Mouse (Mus musculus): ENCODE measurements around the gene Fktn. TPM values are rescaled to one million over a fixed set of nuclear protein-coding genes. Genes with fewer than 3 reads are reported as not detected.
A peak's percentile ranks its signal among the peaks of the same experiment; 100 is the strongest.
"Not testable (repeated sequence)": the region's sequence is repeated elsewhere in the genome, so short reads cannot be mapped to it uniquely, and the experiment has no call there.

Fktn gene
- polyA plus RNA-seq, 1 experiment from 2014 or later, result 13.5 TPM

DNA sequence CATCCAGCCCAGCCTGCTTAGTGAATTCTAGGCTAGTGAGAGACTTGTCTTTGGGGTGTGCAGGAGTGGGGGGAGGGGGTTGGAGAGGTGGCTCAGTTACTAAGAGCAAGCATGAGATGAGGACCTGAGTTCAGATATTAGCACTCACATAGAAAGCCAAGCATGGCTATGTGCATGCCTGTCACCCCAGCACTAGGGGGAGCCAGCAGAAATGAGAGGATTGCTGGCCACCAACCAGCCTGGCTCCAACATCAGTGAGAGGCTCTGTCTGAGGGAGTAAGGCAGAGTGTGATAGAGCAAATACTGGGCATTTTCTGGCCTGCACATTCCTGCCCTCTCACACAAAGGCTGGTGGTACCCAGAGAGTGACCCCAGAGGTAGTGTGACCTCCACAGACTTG lies 2.2 kb downstream of the Fktn start:
- Histone ChIP-seq H3K27ac (replicated peaks; ENCODE audit: low read depth, low read length) (no peak overlapping the region), H3K9ac (ENCODE audit: low read depth, low read length) (no peak overlapping the region), H3K4me3 (ENCODE audit: low read depth, low read length) (no peak overlapping the region), H3K4me2 (ENCODE audit: low read depth, low read length) (no peak overlapping the region), H3K36me3 (ENCODE audit: control insufficient read depth, insufficient read depth, low read length) (peaks cover 6% of the 10 kb centered on the region), H3K9me3 (ENCODE audit: control insufficient read depth, low read length) (no peaks in the 10 kb centered on the region), H3K27me3 (replicated peaks; ENCODE audit: control insufficient read depth, insufficient read depth, low read length) (no peaks in the 10 kb centered on the region), H3K4me1 (ENCODE audit: control insufficient read depth, insufficient read depth, low read length) (no peaks in the 10 kb centered on the region)
- ATAC-seq (ENCODE audit: low read depth), result no peak
- no peak for DNase-seq (ENCODE audit: low spot score)

DNA sequence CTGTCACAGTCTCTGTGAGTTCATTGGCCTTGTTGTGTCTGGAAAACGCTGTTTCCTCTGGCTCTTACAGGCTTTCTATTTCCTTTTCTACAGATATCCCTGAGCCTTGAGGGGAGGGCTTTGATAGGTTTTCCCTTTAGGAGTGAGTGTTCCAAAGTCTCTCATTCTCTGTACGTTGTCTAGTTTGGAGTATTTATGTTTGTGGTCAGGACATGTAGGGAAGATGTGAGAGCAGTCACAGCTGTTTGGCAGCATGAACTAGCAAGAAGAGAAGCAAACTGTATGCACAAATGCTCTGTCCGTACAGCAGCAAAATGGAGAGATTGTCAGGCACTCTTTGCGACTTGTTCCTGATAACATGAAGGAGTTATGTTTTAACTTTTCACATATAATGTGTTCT lies 3.7 kb downstream of the Fktn start:
- H3K4me1 ChIP-seq (ENCODE audit: control insufficient read depth, insufficient read depth, low read length), result no peaks in the 10 kb centered on the region
- no peak overlapping the region for H3K27ac ChIP-seq (replicated peaks; ENCODE audit: low read depth, low read length)
- H3K36me3 ChIP-seq (ENCODE audit: control insufficient read depth, insufficient read depth, low read length), result peaks cover 18% of the 10 kb centered on the region
- no peak for DNase-seq (ENCODE audit: low spot score)
- H3K9ac ChIP-seq (ENCODE audit: low read depth, low read length), result no peak overlapping the region
- 77% methylated on average over 4 of the region's 4 CpGs for WGBS
- ATAC-seq (ENCODE audit: low read depth), result no peak
- no peak overlapping the region for H3K4me2 ChIP-seq (ENCODE audit: low read depth, low read length)
- no peaks in the 10 kb centered on the region for H3K27me3 ChIP-seq (replicated peaks; ENCODE audit: control insufficient read depth, insufficient read depth, low read length)
- H3K4me3 ChIP-seq (ENCODE audit: low read depth, low read length), result no peak overlapping the region
- no peaks in the 10 kb centered on the region for H3K9me3 ChIP-seq (ENCODE audit: control insufficient read depth, low read length)

DNA sequence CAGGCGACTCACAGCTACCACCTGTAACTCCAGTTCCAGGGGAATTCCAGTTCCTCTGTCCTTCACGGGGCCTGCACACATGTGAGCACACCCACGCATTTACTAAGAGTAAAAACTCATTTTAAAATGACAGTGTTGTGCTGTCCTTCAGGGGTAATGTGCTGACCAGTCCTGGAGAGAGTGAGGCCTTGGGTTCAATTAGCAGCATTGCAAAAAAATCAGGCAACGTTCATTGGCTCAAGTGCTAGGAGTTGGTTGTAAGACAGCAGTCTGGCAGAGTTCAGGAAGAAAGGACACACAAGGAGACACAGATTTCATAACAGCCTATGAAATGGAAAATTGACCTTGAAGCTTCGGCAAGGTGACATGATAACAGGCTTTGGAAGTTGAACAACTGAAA lies 4.5 kb downstream of the Fktn start:
- DNase-seq (ENCODE audit: low spot score) (no peak), ATAC-seq (ENCODE audit: low read depth) (no peak)
- Histone ChIP-seq H3K9me3 (ENCODE audit: control insufficient read depth, low read length) (no peaks in the 10 kb centered on the region), H3K9ac (ENCODE audit: low read depth, low read length) (no peak overlapping the region), H3K4me1 (ENCODE audit: control insufficient read depth, insufficient read depth, low read length) (no peaks in the 10 kb centered on the region), H3K4me3 (ENCODE audit: low read depth, low read length) (no peak overlapping the region), H3K27ac (replicated peaks; ENCODE audit: low read depth, low read length) (no peak overlapping the region), H3K27me3 (replicated peaks; ENCODE audit: control insufficient read depth, insufficient read depth, low read length) (no peaks in the 10 kb centered on the region), H3K36me3 (ENCODE audit: control insufficient read depth, insufficient read depth, low read length) (peaks cover 18% of the 10 kb centered on the region), H3K4me2 (ENCODE audit: low read depth, low read length) (no peak overlapping the region)
- WGBS, result 78% methylated on average over 5 of the region's 5 CpGs

DNA sequence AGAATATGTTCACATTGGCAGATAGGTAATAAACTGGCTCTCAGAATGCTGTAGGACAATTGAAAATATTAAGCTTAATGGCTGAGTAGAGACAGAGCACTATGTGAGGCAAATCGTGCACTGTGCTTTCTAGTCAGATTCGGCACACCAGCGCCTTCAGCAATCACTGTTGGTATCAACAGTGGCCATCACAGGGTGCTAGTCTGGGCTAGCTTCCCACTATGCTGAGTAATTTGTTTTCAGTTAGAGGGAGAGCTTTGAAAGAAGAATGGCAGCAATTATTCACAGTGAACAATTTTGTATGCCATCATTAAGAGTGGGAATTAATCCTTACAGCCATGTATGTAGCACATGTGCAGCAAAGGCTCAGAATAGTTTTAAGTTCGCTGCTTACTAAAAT lies 8.7 kb downstream of the Fktn start:
- DNase-seq (ENCODE audit: low spot score), result no peak
- Histone ChIP-seq H3K9me3 (ENCODE audit: control insufficient read depth, low read length) (no peaks in the 10 kb centered on the region), H3K4me2 (ENCODE audit: low read depth, low read length) (no peak overlapping the region), H3K4me1 (ENCODE audit: control insufficient read depth, insufficient read depth, low read length) (no peaks in the 10 kb centered on the region), H3K27ac (replicated peaks; ENCODE audit: low read depth, low read length) (no peak overlapping the region), H3K4me3 (ENCODE audit: low read depth, low read length) (no peak overlapping the region), H3K9ac (ENCODE audit: low read depth, low read length) (no peak overlapping the region), H3K27me3 (replicated peaks; ENCODE audit: control insufficient read depth, insufficient read depth, low read length) (no peaks in the 10 kb centered on the region), H3K36me3 (ENCODE audit: control insufficient read depth, insufficient read depth, low read length) (peaks cover 29% of the 10 kb centered on the region; the same call in 1 of the 2 replicates)
- ATAC-seq (ENCODE audit: low read depth), result no peak
- 95% methylated on average over 4 of the region's 4 CpGs for WGBS

DNA sequence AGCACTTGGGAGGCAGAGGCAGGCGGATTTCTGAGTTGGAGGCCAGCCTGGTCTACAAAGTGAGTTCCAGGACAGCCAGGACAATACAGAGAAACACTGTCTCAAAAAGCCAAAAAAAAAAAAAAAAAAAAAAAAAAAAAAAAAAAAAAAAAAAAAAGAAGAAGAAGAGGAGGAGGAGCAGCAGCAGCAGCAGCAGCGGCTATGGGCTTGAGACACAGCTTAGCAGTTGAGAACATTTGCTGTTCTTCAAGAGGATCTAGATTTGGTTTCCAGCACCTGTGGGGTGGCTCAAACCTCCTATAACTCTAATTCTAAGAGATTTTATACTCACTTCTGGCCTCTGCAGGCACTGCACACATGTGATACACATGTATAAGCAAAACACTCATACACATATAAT lies 12.3 kb downstream of the Fktn start:
- WGBS, result 94% methylated on average over 2 of the region's 2 CpGs
- peaks cover 41% of the 10 kb centered on the region for H3K36me3 ChIP-seq (ENCODE audit: control insufficient read depth, insufficient read depth, low read length)
- ATAC-seq (ENCODE audit: low read depth); H3K27me3 ChIP-seq (replicated peaks; ENCODE audit: control insufficient read depth, insufficient read depth, low read length); H3K4me3 ChIP-seq (ENCODE audit: low read depth, low read length); H3K4me1 ChIP-seq (ENCODE audit: control insufficient read depth, insufficient read depth, low read length); DNase-seq (ENCODE audit: low spot score); H3K9ac ChIP-seq (ENCODE audit: low read depth, low read length); H3K27ac ChIP-seq (replicated peaks; ENCODE audit: low read depth, low read length); H3K4me2 ChIP-seq (ENCODE audit: low read depth, low read length); H3K9me3 ChIP-seq (ENCODE audit: control insufficient read depth, low read length): not testable (repeated sequence)

DNA sequence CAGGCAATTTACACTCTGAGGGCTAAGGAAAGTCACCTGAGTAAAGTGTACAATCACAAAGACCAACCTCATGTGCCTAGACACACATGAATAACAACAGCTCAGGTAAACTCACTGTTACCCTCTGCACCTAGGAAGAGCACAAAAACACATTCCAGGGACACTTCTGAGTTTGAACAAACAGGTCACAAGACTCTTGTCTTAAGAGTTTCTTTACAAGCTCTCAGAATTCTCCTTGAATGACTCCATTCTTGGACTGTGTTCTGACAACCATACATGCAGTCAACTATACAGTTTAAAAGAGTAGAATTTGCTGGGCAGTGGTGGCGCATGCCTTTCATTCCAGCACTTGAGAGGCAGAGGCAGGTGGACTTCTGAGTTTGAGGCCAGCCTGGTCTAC lies 14.3 kb downstream of the Fktn start:
- Histone ChIP-seq H3K9ac (ENCODE audit: low read depth, low read length) (no peak overlapping the region), H3K27ac (replicated peaks; ENCODE audit: low read depth, low read length) (no peak overlapping the region), H3K4me2 (ENCODE audit: low read depth, low read length) (no peak overlapping the region), H3K9me3 (ENCODE audit: control insufficient read depth, low read length) (no peaks in the 10 kb centered on the region), H3K4me1 (ENCODE audit: control insufficient read depth, insufficient read depth, low read length) (no peaks in the 10 kb centered on the region), H3K36me3 (ENCODE audit: control insufficient read depth, insufficient read depth, low read length) (peaks cover 39% of the 10 kb centered on the region), H3K27me3 (replicated peaks; ENCODE audit: control insufficient read depth, insufficient read depth, low read length) (no peaks in the 10 kb centered on the region), H3K4me3 (ENCODE audit: low read depth, low read length) (no peak overlapping the region)
- ATAC-seq (ENCODE audit: low read depth), result no peak
- WGBS, result 97% methylated on average over 1 of the region's 1 CpGs
- no peak for DNase-seq (ENCODE audit: low spot score)

DNA sequence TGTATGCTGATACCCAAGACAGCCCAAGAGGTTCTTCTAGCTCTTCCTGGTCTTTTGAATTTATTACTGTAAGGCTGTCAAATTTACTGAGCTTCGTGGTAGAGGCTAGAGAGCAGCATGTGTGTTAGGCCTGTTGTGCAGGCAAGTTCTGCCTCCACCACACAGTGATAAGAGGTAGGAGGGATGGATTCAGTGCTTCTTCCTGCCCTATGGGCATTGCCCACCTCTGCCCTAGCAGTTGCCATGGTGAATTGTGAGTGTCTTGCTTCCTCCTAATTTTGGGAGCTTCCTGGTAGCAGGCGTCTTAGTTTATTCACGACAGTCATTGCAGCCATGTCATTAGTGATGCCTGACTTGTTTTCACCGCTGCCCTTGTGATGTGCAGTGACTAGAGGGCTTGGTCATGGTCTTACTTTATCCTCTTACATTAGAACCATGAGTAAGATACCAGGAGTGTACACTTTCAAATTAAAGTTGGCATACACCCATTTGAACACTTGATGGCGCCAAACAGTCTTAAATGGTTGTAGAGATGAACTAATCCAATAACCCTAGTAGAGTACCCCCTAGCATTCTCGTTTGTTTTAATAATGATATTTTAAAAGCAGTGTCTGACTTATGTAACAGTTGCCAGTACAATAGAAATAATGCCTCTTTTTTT lies 25.3 kb downstream of the Fktn start:
- Histone ChIP-seq H3K36me3 (ENCODE audit: control insufficient read depth, insufficient read depth, low read length) (peaks cover 49% of the 10 kb centered on the region), H3K9me3 (ENCODE audit: control insufficient read depth, low read length) (no peaks in the 10 kb centered on the region), H3K4me3 (ENCODE audit: low read depth, low read length) (no peak overlapping the region), H3K9ac (ENCODE audit: low read depth, low read length) (no peak overlapping the region), H3K27ac (replicated peaks; ENCODE audit: low read depth, low read length) (no peak overlapping the region), H3K4me1 (ENCODE audit: control insufficient read depth, insufficient read depth, low read length) (no peaks in the 10 kb centered on the region), H3K4me2 (ENCODE audit: low read depth, low read length) (no peak overlapping the region), H3K27me3 (replicated peaks; ENCODE audit: control insufficient read depth, insufficient read depth, low read length) (no peaks in the 10 kb centered on the region)
- 42% methylated on average over 6 of the region's 6 CpGs for WGBS
- ATAC-seq (ENCODE audit: low read depth) (peak; percentile 18; the same call in 1 of the 2 replicates), DNase-seq (ENCODE audit: low spot score) (peak; percentile 74)

DNA sequence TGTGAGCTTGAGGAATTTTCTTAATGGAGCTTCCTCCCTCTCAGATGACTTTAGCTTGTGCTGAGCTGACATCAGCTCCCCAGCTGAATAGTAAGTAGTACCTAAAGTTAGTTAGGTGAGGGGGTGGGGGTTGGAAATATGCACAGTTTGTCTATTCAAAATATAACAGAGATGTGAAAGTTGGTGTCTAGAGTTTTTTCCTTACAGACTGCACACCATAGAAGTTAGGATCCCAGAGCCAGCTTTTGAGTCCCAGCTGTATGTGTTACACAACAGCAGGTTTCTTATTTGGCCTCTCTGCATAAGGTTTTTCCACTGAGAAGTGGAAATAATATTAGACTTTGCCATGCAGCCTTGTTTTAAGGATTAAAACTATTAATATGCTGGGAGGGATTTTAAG lies 36.0 kb downstream of the Fktn start:
- no peak overlapping the region for H3K9ac ChIP-seq (ENCODE audit: low read depth, low read length)
- ATAC-seq (ENCODE audit: low read depth), result no peak

DNA sequence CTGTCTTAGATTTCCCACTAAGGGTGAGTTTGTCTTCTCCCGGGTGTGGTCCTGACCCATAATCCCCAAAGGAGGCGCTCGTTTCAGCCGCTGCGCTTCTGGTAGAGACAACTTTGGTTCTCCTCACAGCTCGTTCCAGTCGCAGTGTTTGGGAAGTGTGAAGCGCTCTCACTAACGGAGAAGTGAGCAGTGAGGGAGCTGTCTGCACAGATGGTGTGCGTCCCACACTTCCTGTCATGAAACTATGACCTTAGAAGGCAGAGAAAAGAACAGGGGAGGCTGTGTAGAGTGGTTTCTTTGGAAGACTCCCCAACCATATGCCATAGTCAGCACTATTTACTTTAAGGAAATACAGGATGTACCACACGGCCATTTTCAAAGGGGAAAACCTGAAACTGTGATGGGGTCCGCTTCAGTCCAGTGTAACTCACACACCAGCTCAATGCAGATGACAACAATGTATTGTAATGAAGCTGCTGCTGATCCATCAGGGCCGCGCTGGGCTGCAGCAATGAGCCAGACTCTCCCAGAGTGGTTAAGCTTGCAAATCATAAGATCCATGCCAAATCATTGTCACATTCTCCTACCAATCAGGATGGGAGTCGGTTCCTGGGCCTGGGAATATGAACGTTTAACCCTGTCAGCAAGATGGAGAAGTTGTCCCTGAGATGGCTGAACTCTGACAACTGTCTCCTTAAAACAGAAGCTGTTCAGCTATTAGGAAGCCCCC lies 36.8 kb downstream of the Fktn start:
- no peaks in the 10 kb centered on the region for H3K9me3 ChIP-seq (ENCODE audit: control insufficient read depth, low read length)
- no peak overlapping the region for H3K4me2 ChIP-seq (ENCODE audit: low read depth, low read length)
- H3K27ac ChIP-seq (replicated peaks; ENCODE audit: low read depth, low read length), result no peak overlapping the region
- ATAC-seq (ENCODE audit: low read depth), result no peak
- H3K27me3 ChIP-seq (replicated peaks; ENCODE audit: control insufficient read depth, insufficient read depth, low read length), result no peaks in the 10 kb centered on the region
- no peak for DNase-seq (ENCODE audit: low spot score)
- H3K9ac ChIP-seq (ENCODE audit: low read depth, low read length), result no peak overlapping the region
- H3K4me1 ChIP-seq (ENCODE audit: control insufficient read depth, insufficient read depth, low read length), result no peaks in the 10 kb centered on the region
- peaks cover 40% of the 10 kb centered on the region for H3K36me3 ChIP-seq (ENCODE audit: control insufficient read depth, insufficient read depth, low read length)
- H3K4me3 ChIP-seq (ENCODE audit: low read depth, low read length), result no peak overlapping the region
- WGBS, result 74% methylated on average over 16 of the region's 16 CpGs

More for the DNA sequence above, 36.0 kb downstream of the Fktn start:
- H3K4me2 ChIP-seq (ENCODE audit: low read depth, low read length), result no peak overlapping the region
- no peaks in the 10 kb centered on the region for H3K4me1 ChIP-seq (ENCODE audit: control insufficient read depth, insufficient read depth, low read length)
- no peak for DNase-seq (ENCODE audit: low spot score)
- H3K4me3 ChIP-seq (ENCODE audit: low read depth, low read length), result no peak overlapping the region
- peaks cover 40% of the 10 kb centered on the region for H3K36me3 ChIP-seq (ENCODE audit: control insufficient read depth, insufficient read depth, low read length)
- H3K9me3 ChIP-seq (ENCODE audit: control insufficient read depth, low read length), result no peaks in the 10 kb centered on the region
- H3K27me3 ChIP-seq (replicated peaks; ENCODE audit: control insufficient read depth, insufficient read depth, low read length), result no peaks in the 10 kb centered on the region
- no peak overlapping the region for H3K27ac ChIP-seq (replicated peaks; ENCODE audit: low read depth, low read length)

Data from embryonic facial prominence, embryonic 14.5 days (tissue).